Mouse (Mus musculus) MEL (cell line): Measurements from ENCODE around the gene Vsig1.

ENCODE experiments used
- BHLHE40 ChIP-seq: IDR thresholded peaks from 2 replicates; pipeline ENCODE4 v1.6.1; 2012; ENCODE audit warnings: low read depth, mild to moderate bottlenecking, inconsistent platforms, low read length, improper control_type of control experiment, borderline replicate concordance
- CHD1 ChIP-seq: IDR thresholded peaks from 2 replicates; pipeline ENCODE4 v1.6.1; 2012; ENCODE audit warnings: low read depth, mild to moderate bottlenecking, inconsistent platforms, low read length, improper control_type of control experiment
- CTCF ChIP-seq, 3 experiments: IDR thresholded peaks in 2 of 3; conservative IDR thresholded peaks in 1 of 3; 2 replicates each; pipeline ENCODE4 v1.5.1; 2011 to 2012; ENCODE audit warnings: low read length in 3 of 3, low read depth in 2 of 3, mild to moderate bottlenecking in 2 of 3, improper control_type of control experiment in 1 of 3, inconsistent platforms in 1 of 3, mixed read lengths in 1 of 3, moderate library complexity in 1 of 3; ENCODE audit not compliant: control insufficient read depth in 1 of 3, insufficient read depth in 1 of 3, poor library complexity in 1 of 3, severe bottlenecking in 1 of 3
- E2F4 ChIP-seq: IDR thresholded peaks from 2 replicates; pipeline ENCODE4 v1.6.1; 2011; ENCODE audit warnings: low read depth, low read length, improper control_type of control experiment, borderline replicate concordance
- ELF1 ChIP-seq: IDR thresholded peaks from 2 replicates; pipeline ENCODE4 v1.6.1; 2014; ENCODE audit warnings: low read depth, mild to moderate bottlenecking, inconsistent platforms, low read length, improper control_type of control experiment, moderate library complexity
- GATA1 ChIP-seq: IDR thresholded peaks from 2 replicates; pipeline ENCODE4 v1.6.1; 2011; ENCODE audit warnings: low read depth, low read length, improper control_type of control experiment
- HCFC1 ChIP-seq: IDR thresholded peaks from 2 replicates; pipeline ENCODE4 v1.6.1; 2012; ENCODE audit warnings: low read depth, mild to moderate bottlenecking, inconsistent platforms, low read length, improper control_type of control experiment, moderate library complexity
- POLR2A ChIP-seq, 2 experiments: IDR thresholded peaks; 2 replicates each; pipeline ENCODE4 v1.6.1; 2011 to 2012; ENCODE audit warnings: low read length in 2 of 2, mild to moderate bottlenecking in 2 of 2, control low read depth in 1 of 2, improper control_type of control experiment in 1 of 2, low read depth in 1 of 2, moderate library complexity in 1 of 2; ENCODE audit not compliant: control insufficient read depth in 1 of 2, insufficient read depth in 1 of 2, poor library complexity in 1 of 2
- SIN3A ChIP-seq: IDR thresholded peaks from 2 replicates; pipeline ENCODE4 v1.6.1; 2012; ENCODE audit warnings: low read length, improper control_type of control experiment, inconsistent platforms
- SMC3 ChIP-seq: IDR thresholded peaks from 2 replicates; pipeline ENCODE4 v1.6.1; 2011; ENCODE audit warnings: low read depth, low read length, improper control_type of control experiment
- TBP ChIP-seq: IDR thresholded peaks from 2 replicates; pipeline ENCODE4 v1.8.0; 2011; ENCODE audit warnings: low read depth, low read length, improper control_type of control experiment
- USF1 ChIP-seq: IDR thresholded peaks from 2 replicates; pipeline ENCODE4 v1.6.1; 2014; ENCODE audit warnings: low read depth, mild to moderate bottlenecking, inconsistent platforms, low read length, improper control_type of control experiment, moderate library complexity
- ZKSCAN1 ChIP-seq: IDR thresholded peaks from 2 replicates; pipeline ENCODE4 v1.6.1; 2012; ENCODE audit warnings: low read depth, mild to moderate bottlenecking, inconsistent platforms, low read length, improper control_type of control experiment, moderate library complexity

- no peak for TF ChIP-seq CTCF (IDR thresholded peaks at IDR 0.05 in 2 of 3, conservative IDR thresholded peaks at IDR 0.05 in 1 of 3; ENCODE audit: control insufficient read depth in 1 of 3, insufficient read depth in 1 of 3, low read depth in 2 of 3, low read length in 3 of 3, poor library complexity in 1 of 3, severe bottlenecking in 1 of 3)
- no peak; the same call in 1 of the 2 replicates for TF ChIP-seq GATA1
- no peak for TF ChIP-seq ZKSCAN1
- no peak for TF ChIP-seq USF1
- TF ChIP-seq TBP = no peak
- no peak for TF ChIP-seq E2F4
- no peak for TF ChIP-seq BHLHE40
- no peak for TF ChIP-seq SMC3
- TF ChIP-seq CHD1 = no peak
- no peak for TF ChIP-seq POLR2A (IDR thresholded peaks at IDR 0.05; ENCODE audit: control insufficient read depth in 1 of 2, insufficient read depth in 1 of 2, low read depth in 1 of 2, low read length in 2 of 2, poor library complexity in 1 of 2)
- TF ChIP-seq SIN3A = no peak
- no peak for TF ChIP-seq HCFC1
- no peak for TF ChIP-seq ELF1
Measured at GRCm38 (mm10) chrX:140983206-140983960, 76.0 kb downstream of the Vsig1 start.
